Mouse (Mus musculus) E14TG2a.4 (cell line): ENCODE data around the gene Mars2.

Experiments
- H3K27me3 ChIP-seq: 2 replicates; pipeline ENCODE4 v1.6.1; 2014; ENCODE audit warnings: low read length, control low read depth; ENCODE audit not compliant: insufficient read depth
- H3K36me3 ChIP-seq: 2 replicates; pipeline ENCODE4 v1.6.1; 2014; ENCODE audit warnings: low read length, control low read depth; ENCODE audit not compliant: insufficient read depth
- H3K4me1 ChIP-seq: replicated peaks from 2 replicates; pipeline ENCODE4 v1.6.1; 2014; ENCODE audit warnings: low read depth, low read length, control low read depth
- H3K4me3 ChIP-seq: replicated peaks from 2 replicates; pipeline ENCODE4 v1.5.1; 2014; ENCODE audit warnings: mild to moderate bottlenecking, low read length
- H3K9me3 ChIP-seq: 2 replicates; pipeline ENCODE4 v1.6.1; 2014; ENCODE audit warnings: low read length, control low read depth
- CTCF ChIP-seq: conservative IDR thresholded peaks from 2 replicates; pipeline ENCODE4 v1.5.1; 2014; ENCODE audit warnings: low read length
- NANOG ChIP-seq: IDR thresholded peaks from 2 replicates; pipeline ENCODE4 v1.6.1; 2014; ENCODE audit warnings: borderline replicate concordance, low read length, mixed read lengths
- POU5F1 ChIP-seq: IDR thresholded peaks from 2 replicates; pipeline ENCODE4 v1.6.1; 2014; ENCODE audit warnings: low read length, borderline replicate concordance

Mars2 gene

DNA sequence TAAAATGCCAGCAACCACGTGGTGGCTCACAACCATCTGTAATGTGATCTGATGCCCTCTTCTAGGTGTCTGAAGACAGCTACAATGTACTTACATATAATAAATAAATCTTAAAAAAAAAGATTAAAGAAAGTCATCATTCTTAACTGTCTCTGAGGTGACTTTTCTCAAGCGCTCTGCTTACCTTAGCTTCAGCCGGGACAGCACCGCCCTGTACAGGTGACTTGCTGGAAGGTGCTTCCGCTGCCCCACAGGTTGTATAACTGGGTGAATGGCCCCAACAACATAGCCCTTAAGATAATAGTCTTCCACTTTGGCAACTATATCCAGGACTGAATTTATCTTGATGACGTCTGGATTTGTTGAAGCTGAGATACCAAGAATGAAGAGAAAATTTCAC is 23.0 kb upstream of the Mars2 start:
- Histone ChIP-seq H3K9me3 (no peaks in the 10 kb centered on the region), H3K4me3 (no peak overlapping the region), H3K36me3 (no peaks in the 10 kb centered on the region), H3K27me3 (peaks cover 4% of the 10 kb centered on the region; the same call in 1 of the 2 replicates), H3K4me1 (peaks cover 47% of the 10 kb centered on the region)
- no peak for TF ChIP-seq CTCF
- no peak for TF ChIP-seq NANOG
- no peak for TF ChIP-seq POU5F1

DNA sequence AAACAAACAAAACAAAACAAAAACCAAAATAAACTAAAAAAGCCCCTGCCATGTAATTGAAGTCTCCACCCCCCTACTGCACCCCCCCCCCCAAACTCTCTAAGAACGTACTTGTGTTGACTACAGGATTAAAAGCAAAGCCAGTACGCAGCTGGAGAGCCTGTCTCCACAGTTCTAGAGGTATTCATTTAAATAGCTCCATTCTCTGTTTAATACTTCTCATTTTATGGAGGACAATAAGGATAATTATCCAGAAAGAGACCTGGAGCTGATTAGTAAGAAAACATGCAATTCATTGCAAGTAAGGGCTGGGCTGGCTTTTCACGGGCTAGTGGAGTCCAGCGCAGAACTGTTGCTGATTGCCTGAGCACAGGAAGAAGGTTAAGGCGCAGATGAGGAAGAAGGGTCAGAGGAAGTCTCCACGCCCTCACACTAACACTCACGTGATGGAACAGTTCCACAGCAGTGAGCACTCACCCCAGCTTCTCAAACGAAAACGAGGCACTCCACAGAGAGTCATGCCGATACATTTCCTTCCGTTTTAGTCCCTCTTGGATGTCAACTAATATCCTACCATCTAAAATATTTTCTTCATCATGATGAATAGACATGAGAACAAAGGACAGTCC is 21.7 kb upstream of the Mars2 start:
- Histone ChIP-seq H3K36me3 (no peaks in the 10 kb centered on the region), H3K4me1 (peaks cover 39% of the 10 kb centered on the region), H3K9me3 (no peaks in the 10 kb centered on the region), H3K27me3 (peaks cover 4% of the 10 kb centered on the region; the same call in 1 of the 2 replicates), H3K4me3 (no peak overlapping the region)
- TF ChIP-seq NANOG (no peak), POU5F1 (no peak), CTCF (no peak)

DNA sequence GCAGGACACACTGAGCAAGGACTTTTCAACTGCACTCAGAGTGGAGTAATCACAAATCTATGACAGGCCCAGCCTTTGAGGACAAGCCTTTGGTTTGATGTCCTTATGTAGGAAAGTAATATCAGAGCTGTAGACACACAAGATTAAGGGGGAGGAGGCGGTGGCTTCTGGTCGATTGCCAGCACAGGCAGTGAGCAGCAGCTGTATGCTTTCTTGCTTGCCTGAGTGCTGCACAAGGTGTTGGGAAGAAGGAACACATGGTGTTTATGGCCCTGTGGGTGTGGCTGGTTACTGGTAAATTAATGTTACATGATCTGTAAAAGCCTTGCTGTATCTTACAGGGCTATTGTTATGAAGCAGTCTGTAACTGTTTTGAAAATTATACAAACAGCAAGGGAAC is 19.8 kb upstream of the Mars2 start:
- Histone ChIP-seq H3K4me1 (peaks cover 21% of the 10 kb centered on the region), H3K4me3 (no peak overlapping the region), H3K9me3 (no peaks in the 10 kb centered on the region), H3K27me3 (no peaks in the 10 kb centered on the region), H3K36me3 (no peaks in the 10 kb centered on the region)
- no peak for TF ChIP-seq POU5F1
- no peak for TF ChIP-seq CTCF
- TF ChIP-seq NANOG = no peak

DNA sequence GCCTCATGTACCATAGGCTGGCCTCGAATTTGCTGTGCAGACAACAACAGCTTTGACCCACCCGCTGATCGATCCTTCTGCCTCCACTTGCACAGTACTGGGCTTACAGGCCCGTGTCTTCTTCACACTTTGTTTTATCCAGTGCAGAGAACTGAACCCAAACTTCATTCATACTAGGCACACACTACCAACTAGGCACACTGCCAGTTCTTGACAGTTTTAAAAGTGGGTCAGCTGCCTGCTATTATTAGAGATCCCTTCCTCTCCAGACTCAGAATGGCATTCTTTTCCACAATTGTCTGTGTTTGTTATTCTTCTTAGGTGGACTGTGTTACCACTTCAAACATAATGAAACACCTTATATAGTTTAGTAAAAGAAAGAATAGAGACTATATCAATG is 15.6 kb upstream of the Mars2 start:
- no peaks in the 10 kb centered on the region for H3K36me3 ChIP-seq
- TF ChIP-seq CTCF (no peak), NANOG (no peak), POU5F1 (no peak)
- H3K4me1 ChIP-seq = peaks cover 29% of the 10 kb centered on the region
- H3K9me3 ChIP-seq = no peaks in the 10 kb centered on the region
- H3K27me3 ChIP-seq = peaks cover 12% of the 10 kb centered on the region
- no peak overlapping the region for H3K4me3 ChIP-seq

DNA sequence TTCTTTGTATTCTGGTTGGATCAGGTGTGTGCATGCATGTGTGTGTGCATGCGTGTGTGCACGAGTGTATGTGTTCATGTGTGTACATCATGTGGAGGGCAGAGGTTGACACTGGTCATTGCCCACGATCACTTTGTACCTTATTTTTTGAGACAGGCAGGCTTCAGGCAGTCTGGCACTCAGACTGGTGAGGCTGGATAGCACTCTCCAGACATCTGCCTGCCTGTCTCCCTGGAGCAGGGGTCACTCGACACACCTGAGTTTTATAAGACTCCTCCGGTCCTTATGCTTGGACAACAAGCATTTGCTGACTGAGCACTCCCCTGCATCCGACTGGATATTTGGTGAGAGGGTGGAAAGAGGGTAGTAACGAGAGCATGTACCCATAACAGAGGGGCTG is 14.0 kb upstream of the Mars2 start:
- no peak for TF ChIP-seq CTCF
- TF ChIP-seq NANOG = no peak
- no peak for TF ChIP-seq POU5F1
- Histone ChIP-seq H3K4me3 (no peak overlapping the region), H3K27me3 (peaks cover 21% of the 10 kb centered on the region), H3K36me3 (no peaks in the 10 kb centered on the region), H3K4me1 (peaks cover 40% of the 10 kb centered on the region), H3K9me3 (no peaks in the 10 kb centered on the region)

DNA sequence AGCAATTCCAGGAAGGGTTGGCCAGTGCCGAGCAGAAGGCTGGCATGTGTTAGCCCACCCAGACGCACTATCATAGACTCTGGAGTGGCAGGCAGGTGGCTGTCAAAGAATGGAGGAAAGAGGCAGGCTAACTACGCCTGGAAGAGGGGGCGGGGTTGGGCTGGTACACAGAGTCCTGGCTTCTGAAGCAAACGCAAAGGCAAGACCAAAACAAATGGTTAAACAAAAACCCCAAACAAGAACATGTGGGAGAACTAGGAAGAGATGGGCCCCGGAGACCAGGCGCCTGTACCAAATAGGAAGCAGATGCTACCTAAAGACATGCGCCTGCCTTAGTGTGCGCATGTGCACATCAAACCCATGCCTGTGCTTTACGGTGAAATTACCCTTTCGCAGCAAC is 12.9 kb upstream of the Mars2 start:
- Histone ChIP-seq H3K36me3 (no peaks in the 10 kb centered on the region), H3K9me3 (no peaks in the 10 kb centered on the region), H3K4me3 (no peak overlapping the region), H3K27me3 (peaks cover 21% of the 10 kb centered on the region), H3K4me1 (peaks cover 41% of the 10 kb centered on the region)
- no peak for TF ChIP-seq POU5F1
- no peak for TF ChIP-seq NANOG
- TF ChIP-seq CTCF = no peak

DNA sequence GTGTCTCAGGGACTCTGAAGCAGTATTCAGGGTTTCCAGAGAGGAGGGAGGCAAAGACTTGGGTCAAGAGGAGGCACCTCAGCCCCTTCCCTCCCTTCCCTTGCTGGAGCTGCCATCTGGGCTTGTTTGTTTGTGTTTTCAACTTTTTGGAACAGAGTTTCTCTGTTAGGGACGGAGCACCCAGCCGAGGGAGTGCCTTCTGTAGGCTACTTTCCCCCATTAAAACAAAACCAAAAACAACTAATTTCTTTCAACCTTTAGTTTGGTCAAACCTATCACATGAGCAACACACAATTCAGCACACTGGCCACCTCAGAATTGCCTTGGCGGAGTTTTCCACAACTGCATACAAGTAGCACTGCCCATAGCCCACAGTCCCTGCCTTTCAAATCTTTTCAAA is 11.6 kb upstream of the Mars2 start:
- no peak overlapping the region for H3K4me3 ChIP-seq
- H3K27me3 ChIP-seq = peaks cover 21% of the 10 kb centered on the region
- H3K36me3 ChIP-seq = no peaks in the 10 kb centered on the region
- H3K9me3 ChIP-seq = no peaks in the 10 kb centered on the region
- TF ChIP-seq POU5F1 (no peak), CTCF (no peak), NANOG (no peak)
- peaks cover 41% of the 10 kb centered on the region for H3K4me1 ChIP-seq

DNA sequence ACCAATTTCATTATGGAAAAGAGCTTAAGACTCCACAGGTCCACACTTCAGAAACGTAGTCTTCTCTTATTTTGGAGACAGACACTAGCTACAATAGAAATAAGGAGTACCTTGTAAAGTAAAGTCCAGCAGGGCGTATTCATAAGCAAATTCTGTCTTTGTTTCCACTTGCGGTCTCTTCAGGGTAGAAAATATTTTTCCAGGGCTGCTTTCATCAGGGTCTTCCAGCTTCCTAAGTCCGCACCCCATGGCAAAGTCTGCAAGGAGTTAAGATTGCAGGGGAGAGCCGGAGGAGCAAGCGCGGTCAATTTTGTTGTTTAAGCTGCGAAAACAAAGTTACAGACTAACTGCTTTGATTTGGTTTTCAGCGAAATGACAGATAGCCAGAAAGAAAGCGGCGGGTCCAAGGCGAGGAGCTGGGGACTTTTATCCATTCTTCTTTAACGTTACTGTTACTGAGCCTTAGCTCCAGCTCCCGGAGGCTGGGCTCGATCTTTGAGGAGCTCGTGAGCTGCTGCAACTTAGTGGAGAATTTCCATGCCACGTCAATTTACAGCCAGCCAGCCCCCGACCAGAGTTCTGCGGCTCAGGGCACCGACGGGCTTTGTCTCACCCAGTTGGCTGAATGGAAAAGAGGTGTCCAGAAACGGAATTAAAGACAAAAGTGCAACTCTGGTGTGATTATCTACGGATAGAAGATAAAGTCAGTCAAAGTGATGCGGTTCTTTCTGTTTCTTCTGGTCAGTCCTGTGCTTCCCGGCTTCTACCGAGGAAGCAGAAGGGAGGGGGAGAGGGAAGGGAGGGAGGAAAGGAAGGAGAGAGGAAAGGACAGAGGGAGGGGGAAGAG is 10.7 kb upstream of the Mars2 start, which contains the start of gene Rftn2:
TSS of gene Rftn2 (minus strand) at position 772 of the 847 bp plus-strand sequence.
- Histone ChIP-seq H3K4me1 (peaks cover 41% of the 10 kb centered on the region), H3K27me3 (peaks cover 21% of the 10 kb centered on the region), H3K9me3 (no peaks in the 10 kb centered on the region), H3K36me3 (no peaks in the 10 kb centered on the region), H3K4me3 (peak within 1 kb of the TSS; percentile 57)
- TF ChIP-seq POU5F1 = no peak
- no peak for TF ChIP-seq CTCF
- no peak for TF ChIP-seq NANOG

DNA sequence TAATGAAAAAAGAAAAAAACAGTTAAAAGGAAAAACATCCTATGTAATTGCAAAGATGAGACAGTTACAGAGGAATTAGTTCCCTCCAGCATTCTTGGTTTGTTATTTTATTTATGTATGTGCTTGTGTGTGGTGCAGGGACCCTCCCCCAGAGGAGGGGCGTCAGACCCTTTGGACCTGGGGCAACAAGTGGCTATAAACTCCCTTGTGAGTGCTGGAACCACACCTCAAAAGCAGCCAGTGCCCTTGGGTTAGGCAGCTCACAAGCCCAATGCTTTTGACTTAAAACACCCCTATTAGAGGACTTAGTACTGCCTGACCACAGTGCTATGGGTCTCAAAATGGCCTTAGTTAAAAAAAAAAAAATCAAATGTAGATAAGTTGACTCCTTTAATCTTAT is 9.6 kb upstream of the Mars2 start:
- no peak for TF ChIP-seq NANOG
- peaks cover 21% of the 10 kb centered on the region for H3K27me3 ChIP-seq
- H3K9me3 ChIP-seq = no peaks in the 10 kb centered on the region
- no peaks in the 10 kb centered on the region for H3K36me3 ChIP-seq
- peaks cover 41% of the 10 kb centered on the region for H3K4me1 ChIP-seq
- H3K4me3 ChIP-seq = no peak overlapping the region
